Mouse (Mus musculus): ENCODE results near the gene Stx11. TPM values are rescaled to one million over a fixed set of nuclear protein-coding genes. Genes with fewer than 3 reads are reported as not detected.

Gene Stx11
- polyA plus RNA-seq, 1 experiment from 2014 or later: 2.1 TPM

DNA sequence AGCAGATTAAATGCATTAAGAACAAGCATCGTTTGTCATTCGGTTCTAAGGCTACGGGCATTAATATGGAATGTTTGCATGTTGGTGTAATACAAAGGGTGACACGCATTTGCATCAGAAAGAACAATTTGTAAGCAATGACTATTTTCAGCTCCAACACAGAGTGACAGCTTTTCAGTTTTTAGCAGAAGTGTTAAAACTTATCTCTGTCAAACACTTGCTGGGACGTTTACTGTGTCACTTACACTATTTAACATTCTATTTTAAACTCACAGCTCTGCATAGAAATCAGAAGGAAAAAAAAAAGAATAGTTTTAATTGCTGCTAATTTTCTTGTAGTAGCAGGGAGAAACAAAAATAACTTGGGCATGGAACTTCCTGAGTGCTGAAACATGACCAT, 22.4 kb upstream of the Stx11 start:
- Histone ChIP-seq H3K27me3 (replicated peaks; ENCODE audit: control insufficient read depth, insufficient read depth, low read length) (no peaks in the 10 kb centered on the region), H3K9ac (ENCODE audit: low read depth, low read length) (no peak overlapping the region), H3K4me2 (ENCODE audit: low read length) (no peak overlapping the region), H3K4me3 (ENCODE audit: low read length) (no peak overlapping the region), H3K27ac (ENCODE audit: low read depth, low read length) (no peak overlapping the region), H3K4me1 (ENCODE audit: control insufficient read depth, insufficient read depth, low read depth, low read length) (no peaks in the 10 kb centered on the region), H3K9me3 (ENCODE audit: control insufficient read depth, low read length) (no peaks in the 10 kb centered on the region), H3K36me3 (ENCODE audit: control insufficient read depth, insufficient read depth, low read length) (no peaks in the 10 kb centered on the region)
- 41% methylated on average over 5 of the region's 5 CpGs for WGBS
- ATAC-seq: no peak

DNA sequence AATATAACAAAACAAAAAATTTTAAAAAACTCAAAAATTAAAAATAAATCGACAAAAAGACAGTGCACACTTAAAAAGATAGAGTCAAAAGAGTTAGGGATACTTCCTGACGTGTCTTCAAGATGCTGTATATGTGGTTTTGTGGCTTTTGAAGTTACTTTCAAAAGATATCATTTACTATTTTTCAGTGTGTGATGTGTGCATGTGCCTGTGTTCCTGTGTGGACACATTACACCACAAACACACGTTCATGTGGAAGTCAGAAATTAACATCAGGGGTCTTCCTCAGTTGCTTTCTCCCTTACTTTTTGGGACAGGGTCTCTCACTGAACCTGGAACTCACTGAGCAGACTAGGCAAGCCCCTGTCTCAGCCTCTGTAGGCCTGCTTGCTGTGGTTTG, 20.9 kb upstream of the Stx11 start:
- H3K27me3 ChIP-seq (replicated peaks; ENCODE audit: control insufficient read depth, insufficient read depth, low read length): no peaks in the 10 kb centered on the region
- H3K27ac ChIP-seq (ENCODE audit: low read depth, low read length): no peak overlapping the region
- WGBS: 85% methylated on average over 3 of the region's 3 CpGs
- no peak for ATAC-seq
- no peak overlapping the region for H3K4me2 ChIP-seq (ENCODE audit: low read length)
- H3K9me3 ChIP-seq (ENCODE audit: control insufficient read depth, low read length): no peaks in the 10 kb centered on the region
- H3K9ac ChIP-seq (ENCODE audit: low read depth, low read length): no peak overlapping the region
- H3K4me3 ChIP-seq (ENCODE audit: low read length): no peak overlapping the region
- no peaks in the 10 kb centered on the region for H3K4me1 ChIP-seq (ENCODE audit: control insufficient read depth, insufficient read depth, low read depth, low read length)
- no peaks in the 10 kb centered on the region for H3K36me3 ChIP-seq (ENCODE audit: control insufficient read depth, insufficient read depth, low read length)

DNA sequence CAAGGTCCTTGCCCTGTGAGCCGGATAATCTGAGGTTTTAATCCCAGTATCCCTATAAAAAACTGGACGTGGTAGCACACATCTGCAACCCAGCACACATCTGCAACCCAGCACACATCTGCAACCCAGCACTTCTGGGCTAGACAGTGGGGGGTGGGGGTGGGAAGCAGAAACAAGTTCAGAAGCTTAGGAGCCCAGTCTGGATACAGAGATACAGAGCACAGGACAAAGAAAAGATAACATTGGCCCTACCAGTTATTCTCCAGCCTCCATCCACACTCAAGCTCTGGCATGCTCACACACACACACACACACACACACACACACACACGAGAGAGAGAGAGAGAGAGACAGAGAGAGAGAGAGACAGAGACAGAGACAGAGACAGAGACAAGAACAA, 19.4 kb upstream of the Stx11 start:
- no peaks in the 10 kb centered on the region for H3K27me3 ChIP-seq (replicated peaks; ENCODE audit: control insufficient read depth, insufficient read depth, low read length)
- H3K27ac ChIP-seq (ENCODE audit: low read depth, low read length): no peak overlapping the region
- H3K9ac ChIP-seq (ENCODE audit: low read depth, low read length): no peak overlapping the region
- H3K4me3 ChIP-seq (ENCODE audit: low read length): no peak overlapping the region
- ATAC-seq: no peak
- H3K4me1 ChIP-seq (ENCODE audit: control insufficient read depth, insufficient read depth, low read depth, low read length): no peaks in the 10 kb centered on the region
- H3K9me3 ChIP-seq (ENCODE audit: control insufficient read depth, low read length): no peaks in the 10 kb centered on the region
- no peak overlapping the region for H3K4me2 ChIP-seq (ENCODE audit: low read length)
- WGBS: 78% methylated on average over 3 of the region's 3 CpGs
- H3K36me3 ChIP-seq (ENCODE audit: control insufficient read depth, insufficient read depth, low read length): no peaks in the 10 kb centered on the region

DNA sequence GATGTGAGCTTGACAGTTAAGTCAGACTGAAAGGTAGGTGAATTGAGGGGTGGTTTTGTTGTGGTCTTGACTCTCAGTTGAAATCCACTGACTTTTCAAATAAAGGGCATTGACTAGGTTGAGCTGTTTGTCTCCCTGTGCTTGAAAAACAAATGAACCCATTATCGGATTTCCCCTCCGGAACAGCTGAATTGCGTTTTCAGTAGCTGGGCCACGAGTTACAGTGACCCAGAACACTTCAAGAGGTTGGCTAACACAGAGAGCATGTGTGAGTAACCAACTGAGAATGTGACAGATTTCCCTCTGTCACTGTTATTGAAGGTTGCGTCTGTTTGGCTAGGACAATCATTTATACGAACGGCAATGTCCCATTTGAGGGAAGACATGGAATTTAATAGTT, 17.0 kb upstream of the Stx11 start:
- ATAC-seq: no peak
- 76% methylated on average over 7 of the region's 7 CpGs for WGBS
- H3K4me1 ChIP-seq (ENCODE audit: control insufficient read depth, insufficient read depth, low read depth, low read length): no peaks in the 10 kb centered on the region

DNA sequence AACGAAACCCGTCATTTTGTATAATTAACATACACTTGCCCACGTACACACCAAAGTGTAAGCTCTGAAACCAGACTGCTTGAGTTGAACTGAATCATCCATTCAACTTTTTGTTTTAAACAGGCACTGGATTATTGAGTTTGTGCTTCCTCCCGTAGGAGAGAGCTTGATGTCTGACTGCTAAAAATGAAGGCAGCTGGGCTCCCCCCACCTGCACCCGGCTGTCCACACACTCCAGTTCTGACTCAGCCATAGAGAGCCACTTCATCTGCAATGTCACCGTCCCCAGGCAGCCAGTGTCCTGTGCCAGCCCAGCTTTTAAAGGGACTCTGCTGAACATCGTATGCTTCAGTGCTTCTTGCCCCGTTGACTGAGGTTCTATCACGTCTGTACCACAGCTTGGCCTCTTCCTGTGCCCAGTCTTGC, 13.7 kb upstream of the Stx11 start:
- H3K4me3 ChIP-seq (ENCODE audit: low read length): no peak overlapping the region
- H3K27me3 ChIP-seq (replicated peaks; ENCODE audit: control insufficient read depth, insufficient read depth, low read length): no peaks in the 10 kb centered on the region
- H3K36me3 ChIP-seq (ENCODE audit: control insufficient read depth, insufficient read depth, low read length): no peaks in the 10 kb centered on the region
- H3K9ac ChIP-seq (ENCODE audit: low read depth, low read length): no peak overlapping the region
- H3K4me1 ChIP-seq (ENCODE audit: control insufficient read depth, insufficient read depth, low read depth, low read length): no peaks in the 10 kb centered on the region
- H3K9me3 ChIP-seq (ENCODE audit: control insufficient read depth, low read length): no peaks in the 10 kb centered on the region
- H3K27ac ChIP-seq (ENCODE audit: low read depth, low read length): no peak overlapping the region
- no peak for ATAC-seq
- WGBS: 79% methylated on average over 9 of the region's 9 CpGs
- H3K4me2 ChIP-seq (ENCODE audit: low read length): no peak overlapping the region

More for the DNA sequence above, 17.0 kb upstream of the Stx11 start:
- H3K27me3 ChIP-seq (replicated peaks; ENCODE audit: control insufficient read depth, insufficient read depth, low read length): no peaks in the 10 kb centered on the region
- no peak overlapping the region for H3K4me2 ChIP-seq (ENCODE audit: low read length)
- H3K9me3 ChIP-seq (ENCODE audit: control insufficient read depth, low read length): no peaks in the 10 kb centered on the region
- H3K4me3 ChIP-seq (ENCODE audit: low read length): no peak overlapping the region
- no peaks in the 10 kb centered on the region for H3K36me3 ChIP-seq (ENCODE audit: control insufficient read depth, insufficient read depth, low read length)
- H3K9ac ChIP-seq (ENCODE audit: low read depth, low read length): no peak overlapping the region
- no peak overlapping the region for H3K27ac ChIP-seq (ENCODE audit: low read depth, low read length)

DNA sequence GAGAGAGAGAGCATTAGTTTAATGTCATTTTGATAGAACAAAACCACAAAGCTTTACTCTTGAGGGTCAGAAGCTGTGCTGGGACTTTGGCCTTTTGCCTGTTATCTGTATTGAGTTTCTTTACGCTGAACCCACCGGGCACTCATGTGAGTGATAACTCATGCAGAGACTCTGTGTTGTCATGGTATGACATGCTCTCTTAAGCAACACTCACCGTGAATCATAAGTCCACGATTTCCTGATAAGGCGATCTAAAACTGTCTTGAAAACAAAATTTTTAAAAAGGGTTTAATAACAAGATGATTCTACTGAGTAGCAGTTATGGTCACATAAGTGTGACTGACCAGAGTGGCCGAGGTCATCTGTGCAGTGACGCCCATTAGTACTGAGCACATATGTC, 12.5 kb upstream of the Stx11 start:
- no peaks in the 10 kb centered on the region for H3K9me3 ChIP-seq (ENCODE audit: control insufficient read depth, low read length)
- no peak overlapping the region for H3K9ac ChIP-seq (ENCODE audit: low read depth, low read length)
- WGBS: 94% methylated on average over 7 of the region's 7 CpGs
- H3K4me3 ChIP-seq (ENCODE audit: low read length): no peak overlapping the region
- no peak overlapping the region for H3K4me2 ChIP-seq (ENCODE audit: low read length)
- no peaks in the 10 kb centered on the region for H3K36me3 ChIP-seq (ENCODE audit: control insufficient read depth, insufficient read depth, low read length)
- no peak for ATAC-seq
- no peak overlapping the region for H3K27ac ChIP-seq (ENCODE audit: low read depth, low read length)
- H3K27me3 ChIP-seq (replicated peaks; ENCODE audit: control insufficient read depth, insufficient read depth, low read length): no peaks in the 10 kb centered on the region
- no peaks in the 10 kb centered on the region for H3K4me1 ChIP-seq (ENCODE audit: control insufficient read depth, insufficient read depth, low read depth, low read length)

DNA sequence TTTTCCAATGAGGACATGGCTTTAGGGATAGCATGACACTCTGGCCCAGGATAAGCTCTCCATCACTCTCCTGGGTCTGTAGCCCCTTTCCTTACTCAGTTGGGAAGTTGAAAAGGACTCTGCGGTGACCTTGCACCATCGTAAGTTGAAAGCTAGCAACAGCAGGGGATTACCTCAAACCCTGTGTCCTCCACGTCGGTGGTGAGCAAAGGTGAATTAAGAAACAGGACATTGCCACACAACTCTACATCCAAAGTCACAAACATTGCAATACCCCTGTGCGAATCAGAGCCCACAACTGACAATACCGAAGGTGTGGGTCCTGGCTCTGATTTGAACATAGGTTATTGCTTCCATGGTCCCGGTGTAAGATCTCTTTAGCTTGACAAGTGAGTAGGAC, 11.9 kb upstream of the Stx11 start:
- no peaks in the 10 kb centered on the region for H3K9me3 ChIP-seq (ENCODE audit: control insufficient read depth, low read length)
- no peak overlapping the region for H3K9ac ChIP-seq (ENCODE audit: low read depth, low read length)
- H3K4me3 ChIP-seq (ENCODE audit: low read length): no peak overlapping the region
- no peaks in the 10 kb centered on the region for H3K27me3 ChIP-seq (replicated peaks; ENCODE audit: control insufficient read depth, insufficient read depth, low read length)
- 89% methylated on average over 7 of the region's 7 CpGs for WGBS
- H3K36me3 ChIP-seq (ENCODE audit: control insufficient read depth, insufficient read depth, low read length): no peaks in the 10 kb centered on the region
- H3K27ac ChIP-seq (ENCODE audit: low read depth, low read length): no peak overlapping the region
- ATAC-seq: no peak
- no peak overlapping the region for H3K4me2 ChIP-seq (ENCODE audit: low read length)
- no peaks in the 10 kb centered on the region for H3K4me1 ChIP-seq (ENCODE audit: control insufficient read depth, insufficient read depth, low read depth, low read length)

DNA sequence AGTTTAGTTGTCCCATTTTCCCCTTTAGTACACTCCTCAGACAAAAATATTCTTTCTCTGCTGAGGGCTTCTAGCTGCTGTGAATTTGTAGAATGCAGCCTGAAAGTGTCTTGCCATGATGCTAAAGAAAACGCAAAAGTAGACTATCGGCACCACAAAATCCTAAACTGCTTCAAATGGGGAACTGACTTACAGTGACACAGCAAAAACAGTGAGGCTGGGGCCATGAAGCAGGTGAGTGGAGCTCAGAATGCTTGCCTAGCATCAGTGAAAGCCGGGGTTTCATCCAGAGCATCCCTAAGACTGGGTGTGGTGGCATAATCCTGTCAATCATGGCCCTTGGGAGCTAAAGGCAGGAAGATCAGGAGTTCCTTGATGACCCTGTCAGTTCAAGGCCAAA, 11.4 kb upstream of the Stx11 start:
- Histone ChIP-seq H3K9me3 (ENCODE audit: control insufficient read depth, low read length) (no peaks in the 10 kb centered on the region), H3K4me1 (ENCODE audit: control insufficient read depth, insufficient read depth, low read depth, low read length) (no peaks in the 10 kb centered on the region), H3K9ac (ENCODE audit: low read depth, low read length) (no peak overlapping the region), H3K4me2 (ENCODE audit: low read length) (no peak overlapping the region), H3K27me3 (replicated peaks; ENCODE audit: control insufficient read depth, insufficient read depth, low read length) (no peaks in the 10 kb centered on the region), H3K36me3 (ENCODE audit: control insufficient read depth, insufficient read depth, low read length) (no peaks in the 10 kb centered on the region), H3K4me3 (ENCODE audit: low read length) (no peak overlapping the region), H3K27ac (ENCODE audit: low read depth, low read length) (no peak overlapping the region)
- WGBS: over 99% methylated on average over 3 of the region's 3 CpGs
- ATAC-seq: no peak

DNA sequence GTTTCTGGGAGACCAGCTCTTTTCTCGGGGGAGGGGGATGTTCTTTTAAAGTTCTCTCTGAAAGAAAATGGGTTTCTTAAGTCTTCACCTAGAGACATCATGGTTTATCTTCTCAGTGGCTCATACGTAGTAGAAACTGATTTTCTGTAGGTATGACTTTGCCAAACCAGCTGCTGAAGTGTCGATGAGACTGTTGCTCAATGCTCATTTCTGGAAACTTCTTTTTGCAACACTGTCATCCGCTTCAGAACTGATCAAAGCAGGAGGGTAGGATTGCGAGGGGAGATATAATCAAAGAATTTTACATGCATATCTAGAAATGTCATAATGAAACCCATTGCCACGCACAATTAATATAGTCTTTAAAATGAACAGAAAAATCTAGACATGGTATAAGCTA, 10.5 kb upstream of the Stx11 start:
- H3K9ac ChIP-seq (ENCODE audit: low read depth, low read length): no peak overlapping the region
- no peaks in the 10 kb centered on the region for H3K4me1 ChIP-seq (ENCODE audit: control insufficient read depth, insufficient read depth, low read depth, low read length)
- no peak overlapping the region for H3K4me2 ChIP-seq (ENCODE audit: low read length)
- no peak overlapping the region for H3K4me3 ChIP-seq (ENCODE audit: low read length)
- no peaks in the 10 kb centered on the region for H3K27me3 ChIP-seq (replicated peaks; ENCODE audit: control insufficient read depth, insufficient read depth, low read length)
- H3K9me3 ChIP-seq (ENCODE audit: control insufficient read depth, low read length): no peaks in the 10 kb centered on the region
- no peak for ATAC-seq
- 91% methylated on average over 6 of the region's 6 CpGs for WGBS
- no peak overlapping the region for H3K27ac ChIP-seq (ENCODE audit: low read depth, low read length)
- no peaks in the 10 kb centered on the region for H3K36me3 ChIP-seq (ENCODE audit: control insufficient read depth, insufficient read depth, low read length)

DNA sequence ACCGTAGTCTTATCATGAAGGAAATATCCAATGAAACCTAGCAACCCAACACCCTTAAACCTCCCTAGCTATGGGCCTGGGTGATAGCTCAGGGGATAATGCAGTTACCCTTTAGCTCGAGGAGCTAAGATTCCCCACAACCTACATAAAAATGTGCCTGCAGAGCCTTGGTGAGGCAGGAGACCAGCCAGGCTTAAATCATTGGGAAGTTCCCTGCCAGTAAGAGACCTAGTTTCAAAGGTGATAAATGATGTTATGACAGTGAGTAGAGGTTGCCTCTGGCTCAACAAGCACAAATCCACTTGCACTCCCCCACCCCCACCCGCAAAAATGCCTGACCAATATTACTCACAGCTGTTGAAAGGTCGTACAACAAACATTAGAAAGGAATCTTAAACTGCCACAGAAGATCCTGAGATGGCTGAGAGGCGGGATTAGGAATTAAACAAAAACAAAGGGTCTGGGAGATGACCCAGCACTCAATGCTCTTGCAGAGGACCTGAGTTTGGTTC, 1.6 kb upstream of the Stx11 start:
- 79% methylated on average over 5 of the region's 5 CpGs for WGBS
- no peaks in the 10 kb centered on the region for H3K4me1 ChIP-seq (ENCODE audit: control insufficient read depth, insufficient read depth, low read depth, low read length)
- no peaks in the 10 kb centered on the region for H3K36me3 ChIP-seq (ENCODE audit: control insufficient read depth, insufficient read depth, low read length)

More for the DNA sequence above, 1.6 kb upstream of the Stx11 start:
- H3K9me3 ChIP-seq (ENCODE audit: control insufficient read depth, low read length): no peaks in the 10 kb centered on the region
- H3K4me2 ChIP-seq (ENCODE audit: low read length): no peak overlapping the region
- H3K4me3 ChIP-seq (ENCODE audit: low read length): no peak overlapping the region
- no peaks in the 10 kb centered on the region; the same call in 1 of the 2 replicates for H3K27me3 ChIP-seq (replicated peaks; ENCODE audit: control insufficient read depth, insufficient read depth, low read length)
- no peak overlapping the region for H3K27ac ChIP-seq (ENCODE audit: low read depth, low read length)
- no peak overlapping the region for H3K9ac ChIP-seq (ENCODE audit: low read depth, low read length)
- ATAC-seq: no peak
